Mouse (Mus musculus): Measurements from ENCODE around the gene Trim8.

GRCm38 (mm10) chr19:46471324-46472093, 30.0 kb upstream of the Trim8 start:
- TF ChIP-seq EP300 (IDR thresholded peaks at IDR 0.05; ENCODE audit: low read depth) (0 out of 2 replicates have a peak, but pooled peaks have one; percentile 17), CTCF (IDR thresholded peaks at IDR 0.05; ENCODE audit: low read depth) (no peak)
